Mouse (Mus musculus): ENCODE results near the gene Kars.

DNA sequence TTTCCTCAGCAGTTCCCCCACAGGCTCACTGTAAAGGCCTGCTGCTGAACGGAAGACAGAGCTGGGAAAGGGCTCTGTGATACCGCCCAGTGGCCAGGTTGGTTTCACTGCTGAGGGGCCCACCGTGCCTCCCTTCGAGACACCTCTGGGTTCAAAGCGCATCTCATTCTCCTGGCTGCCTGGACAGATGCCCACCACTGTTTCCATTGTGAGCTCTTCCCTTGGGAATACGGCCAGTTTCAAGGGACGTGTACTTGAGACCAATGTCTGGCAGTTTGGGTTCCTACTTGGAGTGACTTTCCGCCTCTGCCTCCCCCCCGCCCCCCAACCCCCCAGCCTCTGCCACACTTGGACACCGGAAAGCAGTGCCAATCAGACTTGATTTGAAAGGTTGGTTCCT is 48.0 kb downstream of the Kars start:
- TF ChIP-seq CTCF (conservative IDR thresholded peaks at IDR 0.05; ENCODE audit: low read length) (no peak), POU5F1 (IDR thresholded peaks at IDR 0.05; ENCODE audit: borderline replicate concordance, low read length) (no peak), NANOG (IDR thresholded peaks at IDR 0.05; ENCODE audit: borderline replicate concordance, low read length) (no peak)

Measured in E14TG2a.4 (cell line).